Mouse (Mus musculus): ENCODE data around the gene Kpna1. TPM values are rescaled to one million over a fixed set of nuclear protein-coding genes. Genes with fewer than 3 reads are reported as not detected.
"Not testable (repeated sequence)": the region's sequence is repeated elsewhere in the genome, so short reads cannot be mapped to it uniquely, and the experiment has no call there.

Gene Kpna1
- polyA plus RNA-seq, 1 experiment from 2014 or later, result 33.0 TPM

DNA sequence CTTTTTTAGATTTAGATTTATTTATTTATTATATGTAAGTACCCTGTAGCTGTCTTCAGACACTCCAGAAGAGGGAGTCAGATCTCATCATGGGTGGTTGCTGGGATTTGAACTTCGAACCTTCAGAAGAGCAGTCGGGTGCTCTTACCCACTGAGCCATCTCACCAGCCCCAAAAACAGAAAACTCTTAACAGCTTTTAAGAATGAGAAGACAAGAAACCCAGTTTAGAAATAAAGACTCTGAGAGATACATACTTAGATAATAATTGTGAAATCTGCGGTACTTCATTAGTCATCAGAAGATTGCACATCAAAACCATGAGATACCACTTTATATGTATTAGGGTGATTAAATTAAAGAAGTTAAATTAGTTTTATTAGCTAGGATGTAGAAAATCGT lies 20.3 kb downstream of the Kpna1 start:
- ATAC-seq (ENCODE audit: borderline replicate concordance, extremely low read depth, low FRiP score, low TSS enrichment); H3K4me3 ChIP-seq; H3K27me3 ChIP-seq; H3K27ac ChIP-seq; H3K4me2 ChIP-seq; H3K9me3 ChIP-seq; H3K9ac ChIP-seq; H3K4me1 ChIP-seq: not testable (repeated sequence)
- 93% methylated on average over 4 of the region's 4 CpGs for WGBS
- peaks cover 14% of the 10 kb centered on the region for H3K36me3 ChIP-seq

DNA sequence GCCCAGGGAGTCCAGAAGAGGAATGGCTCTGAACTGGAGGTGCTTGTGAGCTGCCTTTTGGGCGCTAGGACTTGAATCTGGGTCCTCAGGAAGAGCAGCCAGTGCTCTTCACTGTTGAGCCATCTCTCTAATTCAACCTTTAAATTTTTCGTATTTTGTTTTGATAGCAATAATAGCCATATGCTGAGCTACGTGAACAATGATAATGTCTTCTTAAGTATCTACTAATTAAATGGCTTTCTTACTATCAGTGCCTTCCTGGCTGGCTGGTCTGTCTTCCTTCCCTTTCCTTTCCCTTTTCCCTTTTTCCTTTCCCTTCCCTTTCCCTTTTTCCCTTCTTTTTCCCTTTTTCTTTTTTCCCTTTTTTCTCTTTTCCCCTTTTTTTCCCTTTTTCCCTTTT lies 29.8 kb downstream of the Kpna1 start:
- peaks cover 13% of the 10 kb centered on the region; the same call in 1 of the 2 replicates for H3K36me3 ChIP-seq
- ATAC-seq (ENCODE audit: borderline replicate concordance, extremely low read depth, low FRiP score, low TSS enrichment), result no peak
- WGBS, result 90% methylated on average over 3 of the region's 3 CpGs

GRCm38 (mm10) chr16:36016335-36016734 lies 37.8 kb downstream of the Kpna1 start:
- 80% methylated on average over 1 of the region's 1 CpGs for WGBS
- Histone ChIP-seq H3K4me2 (no peak overlapping the region), H3K27ac (no peak overlapping the region), H3K4me3 (no peak overlapping the region), H3K4me1 (no peaks in the 10 kb centered on the region), H3K9ac (no peak overlapping the region), H3K27me3 (no peaks in the 10 kb centered on the region), H3K36me3 (peaks cover 13% of the 10 kb centered on the region), H3K9me3 (no peaks in the 10 kb centered on the region)
- no peak for ATAC-seq (ENCODE audit: borderline replicate concordance, extremely low read depth, low FRiP score, low TSS enrichment)

More for the DNA sequence above, 29.8 kb downstream of the Kpna1 start:
- Histone ChIP-seq H3K27ac (no peak overlapping the region), H3K4me3 (no peak overlapping the region), H3K27me3 (no peaks in the 10 kb centered on the region), H3K4me1 (no peaks in the 10 kb centered on the region), H3K4me2 (no peak overlapping the region), H3K9me3 (no peaks in the 10 kb centered on the region), H3K9ac (no peak overlapping the region)

GRCm38 (mm10) chr16:36028120-36028519 lies 49.6 kb downstream of the Kpna1 start:
- not testable (repeated sequence) for H3K9me3 ChIP-seq; H3K9ac ChIP-seq; ATAC-seq (ENCODE audit: borderline replicate concordance, extremely low read depth, low FRiP score, low TSS enrichment); H3K27ac ChIP-seq; H3K4me3 ChIP-seq; H3K4me2 ChIP-seq; H3K27me3 ChIP-seq; H3K4me1 ChIP-seq
- peaks cover 34% of the 10 kb centered on the region for H3K36me3 ChIP-seq
- WGBS, result 88% methylated on average over 1 of the region's 2 CpGs

DNA sequence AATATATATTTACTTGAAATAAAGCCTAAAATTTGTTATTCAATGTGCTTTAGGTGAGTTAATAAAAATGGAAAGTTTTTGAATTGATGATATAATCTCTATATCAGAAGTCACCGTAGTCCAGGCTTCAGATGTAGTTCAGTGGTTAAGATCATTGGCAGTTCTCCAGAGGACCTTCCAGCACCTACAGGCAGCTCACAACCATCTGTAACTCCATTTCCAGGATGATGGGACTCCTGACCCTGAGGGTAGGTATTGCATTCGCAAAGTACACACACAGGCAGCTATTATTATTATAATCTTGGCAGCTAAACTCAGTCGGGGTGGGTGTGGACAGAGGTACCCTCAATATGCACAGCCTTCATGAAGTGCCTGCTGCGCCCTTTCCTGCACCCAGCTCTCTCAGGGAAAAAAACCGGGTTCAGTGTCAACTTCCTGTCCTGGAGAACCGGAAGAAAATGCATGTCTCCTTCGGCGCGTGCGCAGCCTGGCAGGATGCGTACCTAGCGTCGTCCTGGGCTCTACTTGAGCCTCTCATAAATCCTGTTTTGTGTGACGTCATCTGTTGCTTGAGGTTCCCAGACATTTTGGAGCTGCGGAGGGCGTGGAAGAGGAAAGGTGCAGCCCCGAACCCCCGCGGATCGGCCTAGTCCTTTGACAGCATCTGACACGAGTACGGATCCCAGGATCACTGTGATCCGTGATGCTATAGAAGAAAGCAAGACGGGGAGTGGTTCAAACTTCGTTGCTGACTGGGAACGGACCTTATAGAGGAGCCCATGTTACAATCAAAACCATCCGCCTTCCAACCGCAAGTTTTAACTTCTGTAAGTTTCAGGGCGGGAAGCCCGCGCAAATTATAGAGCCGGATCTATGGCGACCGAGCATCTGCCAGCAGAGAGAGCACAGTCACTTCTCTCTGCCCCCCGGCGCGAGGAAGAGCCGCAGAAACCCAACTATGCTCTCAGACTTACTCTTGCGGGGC lies 62.4 kb downstream of the Kpna1 start, which contains the start of gene Wdr5b:
Wdr5b (plus strand) TSS at position 551 of the 985 bp plus-strand sequence.
- peak; percentile 96 for ATAC-seq (ENCODE audit: borderline replicate concordance, extremely low read depth, low FRiP score, low TSS enrichment)
- H3K27me3 ChIP-seq, result no peaks in the 10 kb centered on the region
- H3K4me1 ChIP-seq, result peaks cover 11% of the 10 kb centered on the region; the same call in 1 of the 2 replicates
- H3K4me3 ChIP-seq, result peak within 1 kb of the TSS; percentile 62
- peaks cover 30% of the 10 kb centered on the region for H3K36me3 ChIP-seq
- no peaks in the 10 kb centered on the region for H3K9me3 ChIP-seq
- H3K9ac ChIP-seq, result peak within 1 kb of the TSS; percentile 60
- peak within 1 kb of the TSS; percentile 70 for H3K4me2 ChIP-seq
- 2% methylated on average over 39 of the region's 39 CpGs for WGBS
- peak within 1 kb of the TSS; percentile 82 for H3K27ac ChIP-seq

DNA sequence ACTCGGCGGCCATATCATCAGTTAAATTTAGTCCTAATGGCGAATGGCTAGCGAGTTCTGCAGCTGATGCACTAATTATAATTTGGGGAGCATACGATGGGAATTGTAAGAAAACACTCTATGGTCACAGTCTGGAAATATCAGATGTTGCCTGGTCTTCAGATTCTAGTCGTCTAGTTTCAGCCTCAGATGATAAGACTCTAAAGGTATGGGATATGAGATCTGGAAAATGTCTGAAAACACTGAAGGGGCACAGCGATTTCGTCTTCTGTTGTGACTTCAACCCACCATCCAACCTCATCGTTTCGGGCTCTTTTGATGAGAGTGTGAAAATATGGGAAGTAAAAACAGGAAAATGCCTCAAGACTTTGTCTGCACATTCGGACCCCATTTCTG lies 63.1 kb downstream of the Kpna1 start:
- H3K27ac ChIP-seq, result peak overlapping the region; percentile 82
- H3K4me3 ChIP-seq, result peak overlapping the region; percentile 62
- no peaks in the 10 kb centered on the region for H3K9me3 ChIP-seq
- peaks cover 37% of the 10 kb centered on the region for H3K36me3 ChIP-seq
- no peak for ATAC-seq (ENCODE audit: borderline replicate concordance, extremely low read depth, low FRiP score, low TSS enrichment)
- H3K4me1 ChIP-seq, result peaks cover 11% of the 10 kb centered on the region; the same call in 1 of the 2 replicates
- 30% methylated on average over 11 of the region's 11 CpGs for WGBS
- peak overlapping the region; percentile 60 for H3K9ac ChIP-seq
- H3K4me2 ChIP-seq, result peak overlapping the region; percentile 70
- H3K27me3 ChIP-seq, result no peaks in the 10 kb centered on the region

- Histone ChIP-seq H3K27ac (no peak overlapping the region), H3K36me3 (peaks cover 48% of the 10 kb centered on the region)
- 70% methylated on average over 10 of the region's 10 CpGs for WGBS
Measured at GRCm38 (mm10) chr16:36043073-36043472, 64.5 kb downstream of the Kpna1 start.

DNA sequence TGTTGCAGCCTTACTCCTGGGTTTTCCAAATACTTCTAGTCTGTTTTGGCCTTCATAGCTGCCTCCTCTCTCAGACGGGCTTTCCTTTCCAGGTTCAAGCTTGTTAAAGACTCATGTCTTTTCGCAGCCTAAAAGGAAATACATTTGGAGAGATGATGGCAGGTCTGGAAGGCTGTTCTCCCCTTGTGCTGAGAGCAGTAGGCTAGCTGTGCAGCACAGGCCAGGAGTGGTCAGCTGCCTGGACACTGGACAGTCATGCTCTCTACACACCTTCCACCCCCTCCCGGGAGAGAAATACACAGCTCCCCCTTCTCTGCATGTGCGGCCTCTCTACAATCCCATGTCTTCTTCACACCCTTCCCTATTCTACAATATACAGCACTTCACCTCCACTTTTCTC lies 65.4 kb downstream of the Kpna1 start:
- Histone ChIP-seq H3K4me2 (no peak overlapping the region), H3K4me3 (no peak overlapping the region), H3K9me3 (no peaks in the 10 kb centered on the region), H3K9ac (no peak overlapping the region), H3K27me3 (no peaks in the 10 kb centered on the region), H3K4me1 (peaks cover 11% of the 10 kb centered on the region; the same call in 1 of the 2 replicates), H3K27ac (no peak overlapping the region), H3K36me3 (peaks cover 57% of the 10 kb centered on the region)
- 86% methylated on average over 4 of the region's 4 CpGs for WGBS
- ATAC-seq (ENCODE audit: borderline replicate concordance, extremely low read depth, low FRiP score, low TSS enrichment), result no peak

More at GRCm38 (mm10) chr16:36043073-36043472, 64.5 kb downstream of the Kpna1 start:
- no peak overlapping the region for H3K4me2 ChIP-seq
- no peaks in the 10 kb centered on the region for H3K27me3 ChIP-seq
- ATAC-seq (ENCODE audit: borderline replicate concordance, extremely low read depth, low FRiP score, low TSS enrichment), result no peak
- H3K4me3 ChIP-seq, result no peak overlapping the region
- no peak overlapping the region for H3K9ac ChIP-seq
- peaks cover 11% of the 10 kb centered on the region; the same call in 1 of the 2 replicates for H3K4me1 ChIP-seq
- H3K9me3 ChIP-seq, result no peaks in the 10 kb centered on the region

DNA sequence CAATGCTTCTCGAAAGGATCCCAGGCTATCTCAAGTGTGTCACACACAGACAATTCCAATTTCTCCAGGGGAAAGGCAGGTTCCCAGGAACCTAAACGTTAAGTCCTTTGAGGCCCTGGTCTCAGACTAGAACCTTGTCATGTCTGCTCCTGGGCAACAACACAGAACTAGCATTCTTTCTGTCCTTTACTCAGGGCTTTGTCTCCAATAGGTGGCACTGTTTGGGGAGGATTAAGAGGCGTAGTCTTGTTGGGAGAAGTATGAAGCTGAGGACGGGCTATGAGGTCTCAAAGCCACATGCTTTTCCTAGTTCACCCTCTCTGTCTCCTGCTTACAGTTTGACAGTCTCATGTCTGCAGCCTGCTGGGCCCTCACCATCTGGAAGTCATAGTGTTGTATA lies 69.0 kb downstream of the Kpna1 start:
- peaks cover 2% of the 10 kb centered on the region; the same call in 1 of the 2 replicates for H3K4me1 ChIP-seq
- no peaks in the 10 kb centered on the region for H3K27me3 ChIP-seq
- ATAC-seq (ENCODE audit: borderline replicate concordance, extremely low read depth, low FRiP score, low TSS enrichment), result no peak
- WGBS, result 82% methylated on average over 4 of the region's 4 CpGs
- H3K27ac ChIP-seq, result no peak overlapping the region
- no peak overlapping the region for H3K4me3 ChIP-seq
- H3K9ac ChIP-seq, result no peak overlapping the region
- no peaks in the 10 kb centered on the region for H3K9me3 ChIP-seq
- H3K36me3 ChIP-seq, result peaks cover 83% of the 10 kb centered on the region
- no peak overlapping the region for H3K4me2 ChIP-seq

GRCm38 (mm10) chr16:36051491-36051890 lies 72.9 kb downstream of the Kpna1 start:
- H3K4me2 ChIP-seq, result no peak overlapping the region
- ATAC-seq (ENCODE audit: borderline replicate concordance, extremely low read depth, low FRiP score, low TSS enrichment), result no peak
- no peak overlapping the region for H3K27ac ChIP-seq
- 90% methylated on average over 6 of the region's 6 CpGs for WGBS
- peaks cover 47% of the 10 kb centered on the region for H3K36me3 ChIP-seq
- H3K4me3 ChIP-seq, result no peak overlapping the region
- no peaks in the 10 kb centered on the region for H3K27me3 ChIP-seq
- H3K4me1 ChIP-seq, result no peaks in the 10 kb centered on the region
- no peak overlapping the region for H3K9ac ChIP-seq
- H3K9me3 ChIP-seq, result no peaks in the 10 kb centered on the region

DNA sequence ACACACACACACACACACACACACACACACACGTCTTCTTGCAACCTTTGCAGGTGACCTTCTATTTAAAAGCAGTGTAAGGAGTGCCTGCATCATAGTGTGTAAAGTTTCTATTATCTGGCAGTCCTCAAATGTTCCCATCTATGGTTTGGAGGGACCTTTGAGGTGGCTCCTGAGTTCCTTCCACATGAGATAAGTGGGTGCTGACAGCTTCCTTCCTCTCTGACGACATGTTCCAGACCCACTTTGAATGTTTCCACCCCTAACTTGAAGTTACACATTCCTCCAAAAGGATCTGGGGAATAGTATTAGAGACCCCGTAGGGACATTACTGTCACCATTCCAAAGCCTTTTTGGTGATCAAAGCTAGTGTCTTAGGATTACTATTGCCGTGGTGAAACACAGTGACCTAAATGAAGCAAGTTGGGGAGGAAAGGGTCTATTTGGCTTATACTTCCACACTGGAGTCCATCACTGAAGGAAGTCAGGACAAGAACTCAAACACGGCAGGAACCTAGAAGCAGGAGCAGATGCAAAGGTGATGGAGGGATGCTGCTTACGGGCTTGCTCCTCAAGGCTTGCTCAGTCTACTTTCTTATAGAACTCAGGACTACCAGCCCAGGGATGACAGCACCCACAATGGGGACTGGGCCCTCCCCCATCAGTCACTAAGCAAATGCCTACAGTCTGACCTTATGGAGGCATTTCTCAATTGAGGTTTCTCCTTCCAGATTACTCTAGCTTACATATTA lies 75.2 kb downstream of the Kpna1 start:
- no peak overlapping the region for H3K4me2 ChIP-seq
- no peak for ATAC-seq (ENCODE audit: borderline replicate concordance, extremely low read depth, low FRiP score, low TSS enrichment)
- 73% methylated on average over 6 of the region's 6 CpGs for WGBS
- H3K4me3 ChIP-seq, result no peak overlapping the region
- H3K27me3 ChIP-seq, result no peaks in the 10 kb centered on the region
- H3K4me1 ChIP-seq, result no peaks in the 10 kb centered on the region; the same call in 1 of the 2 replicates
- H3K9me3 ChIP-seq, result no peaks in the 10 kb centered on the region
- no peak overlapping the region for H3K27ac ChIP-seq
- H3K36me3 ChIP-seq, result peaks cover 28% of the 10 kb centered on the region
- H3K9ac ChIP-seq, result no peak overlapping the region

Measured in lung, embryonic 15.5 days (tissue).